12 mouse cellular contexts compared by ENCODE assay signal in the genomic region with DNA sequence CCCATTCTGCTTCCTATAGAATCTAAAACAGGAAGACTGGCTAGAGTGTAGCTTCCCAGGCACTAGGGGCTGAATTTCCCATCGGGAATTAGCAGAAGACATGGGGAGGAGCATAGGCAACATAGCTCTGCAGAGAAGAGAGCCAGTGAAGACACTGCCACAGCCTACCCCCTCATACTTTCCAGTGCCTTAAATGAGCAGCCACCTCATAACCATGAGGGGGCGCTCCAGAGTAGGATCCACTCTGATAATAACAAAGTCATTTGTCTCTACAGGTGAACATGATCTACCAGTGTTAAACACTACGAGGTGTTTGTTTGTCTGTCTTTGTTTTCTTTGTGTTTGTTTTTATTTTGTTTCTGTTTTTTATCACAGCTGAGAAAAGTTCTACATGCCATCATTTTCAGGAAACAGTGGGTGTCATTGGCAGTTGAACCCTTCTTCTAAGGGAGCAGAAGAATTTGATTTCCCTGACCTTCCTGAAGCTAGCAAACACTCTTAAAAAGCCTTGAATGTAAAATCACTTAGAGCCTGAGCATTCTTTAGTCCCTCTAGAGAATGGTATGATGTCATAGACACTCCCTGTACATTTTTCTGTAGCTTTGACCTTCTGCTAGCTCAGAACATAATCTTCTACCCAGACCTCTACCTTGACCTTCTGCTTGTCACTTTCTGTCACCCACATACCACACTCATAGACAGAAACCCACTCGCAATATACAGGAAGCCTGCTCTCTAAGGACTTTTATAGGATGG.
DNase-seq lines count a peak whose midpoint lies in the region; ATAC-seq and TF ChIP-seq lines count a peak whose summit lies in the region.
"Had no signal": no experiment of that assay in that cellular context is flagged by ENCODE, and none has a peak within 500 bp of the region (broad histone marks: within the 10 kb centered on the region; RNA-seq: fewer than 3 reads in every experiment).

No protein-coding gene starts in this region.

- TF ChIP-seq EP300 in liver, embryonic 14.5 days (IDR thresholded peaks at IDR 0.05; ENCODE audit: low read depth) = no peak

- H3K4me3 ChIP-seq in liver, embryonic 14.5 days (ENCODE audit: insufficient read depth in 1 of 2, low read depth in 2 of 2, low read length in 2 of 2) = no peak overlapping the region
- H3K4me3 ChIP-seq in liver, embryonic 11.5 days (ENCODE audit: low read depth, low read length) = no peak overlapping the region
- no peak overlapping the region for H3K4me3 ChIP-seq in E14TG2a.4 (replicated peaks; ENCODE audit: low read length)
- H3K4me3 ChIP-seq: forebrain, embryonic 12.5 days had no signal

- no peak overlapping the region for H3K27ac ChIP-seq in liver, embryonic 14.5 days
- H3K27ac ChIP-seq in liver, embryonic 11.5 days (ENCODE audit: low read depth, low read length) = no peak overlapping the region
- H3K27ac ChIP-seq: forebrain, embryonic 12.5 days had no signal

- no peaks in the 10 kb centered on the region for H3K9me3 ChIP-seq in liver, embryonic 14.5 days (ENCODE audit: control insufficient read depth, low read length)
- H3K9me3 ChIP-seq in liver, embryonic 11.5 days (ENCODE audit: control insufficient read depth, low read length) = no peaks in the 10 kb centered on the region
- no peaks in the 10 kb centered on the region for H3K9me3 ChIP-seq in E14TG2a.4 (ENCODE audit: low read length)
- H3K9me3 ChIP-seq: forebrain, embryonic 12.5 days had no signal

- H3K4me1 ChIP-seq in liver, embryonic 14.5 days (replicated peaks; ENCODE audit: control insufficient read depth in 2 of 2, insufficient read depth in 2 of 2, low read length in 1 of 2) = no peaks in the 10 kb centered on the region
- no peaks in the 10 kb centered on the region for H3K4me1 ChIP-seq in liver, embryonic 11.5 days (replicated peaks; ENCODE audit: control insufficient read depth, insufficient read depth, low read length)
- no peaks in the 10 kb centered on the region for H3K4me1 ChIP-seq in E14TG2a.4 (replicated peaks; ENCODE audit: low read depth, low read length)
- H3K4me1 ChIP-seq: forebrain, embryonic 12.5 days had no signal

- intact Hi-C loops in left cerebral cortex, postnatal 14 days (cut with DNase I) = no loop called here

- no peak overlapping the region for H3K4me2 ChIP-seq in liver, embryonic 14.5 days (ENCODE audit: low read depth)
- H3K4me2 ChIP-seq in liver, embryonic 11.5 days = no peak overlapping the region
- H3K4me2 ChIP-seq: forebrain, embryonic 12.5 days had no signal

- H3K36me3 ChIP-seq in liver, embryonic 14.5 days (replicated peaks; ENCODE audit: control insufficient read depth, insufficient read depth, low read depth) = no peaks in the 10 kb centered on the region
- H3K36me3 ChIP-seq in liver, embryonic 11.5 days (ENCODE audit: control insufficient read depth, insufficient read depth, low read length) = no peaks in the 10 kb centered on the region
- no peaks in the 10 kb centered on the region for H3K36me3 ChIP-seq in E14TG2a.4 (ENCODE audit: insufficient read depth, low read length)
- H3K36me3 ChIP-seq: forebrain, embryonic 12.5 days had no signal

- TF ChIP-seq CTCF in liver, embryonic 14.5 days (IDR thresholded peaks at IDR 0.05; ENCODE audit: low read depth) = peak; percentile 36; the same call in 1 of the 2 replicates
- TF ChIP-seq CTCF in E14TG2a.4 (conservative IDR thresholded peaks at IDR 0.05; ENCODE audit: low read length) = peak; percentile 72

- DNase-seq in gastrocnemius, adult 18-20 months (ENCODE audit: low spot score) = peak; percentile 10
- no peak for DNase-seq in gastrocnemius, postnatal 10 days
- no peak for DNase-seq in liver, embryonic 14.5 days (ENCODE audit: low read depth in 3 of 3, low spot score in 3 of 3)
- no peak for DNase-seq in liver, embryonic 11.5 days (ENCODE audit: low spot score)
- DNase-seq in c-Kit-positive CD71-positive TER-119-positive erythroid progenitor cells, embryonic 14.5 days (ENCODE audit: low spot score) = peak; percentile 1
- DNase-seq in left cerebral cortex, postnatal 14 days (ENCODE audit: low spot score in 2 of 2) = no peak
- DNase-seq: cerebellum, adult 18-20 months; kidney, postnatal 4 days; lung, postnatal 10 days had no signal

- H3K9ac ChIP-seq in liver, embryonic 14.5 days (replicated peaks) = no peak overlapping the region
- H3K9ac ChIP-seq in liver, embryonic 11.5 days (ENCODE audit: low read depth, low read length) = no peak overlapping the region
- H3K9ac ChIP-seq: forebrain, embryonic 12.5 days had no signal

- no peak for ATAC-seq in liver, embryonic 14.5 days (ENCODE audit: insufficient read depth)
- no peak for ATAC-seq in liver, embryonic 11.5 days (replicated peaks; ENCODE audit: low FRiP score)
- ATAC-seq in inflammation-experienced regulatory T-cells, adult 6 months = no peak

- H3K27me3 ChIP-seq in liver, embryonic 14.5 days (ENCODE audit: control insufficient read depth, insufficient read depth, low read length) = no peaks in the 10 kb centered on the region
- H3K27me3 ChIP-seq in liver, embryonic 11.5 days (replicated peaks; ENCODE audit: control insufficient read depth, insufficient read depth, low read length) = no peaks in the 10 kb centered on the region
- no peaks in the 10 kb centered on the region for H3K27me3 ChIP-seq in E14TG2a.4 (ENCODE audit: insufficient read depth, low read length)
- H3K27me3 ChIP-seq: forebrain, embryonic 12.5 days had no signal

- 30% methylated on average over 4 of the region's 4 CpGs for WGBS in liver, embryonic 14.5 days (ENCODE audit: insufficient replicate concordance)
- WGBS in liver, embryonic 11.5 days = 47% methylated on average over 4 of the region's 4 CpGs

Comparison
In these comparisons a context has a peak if more than half of its experiments do, and no peak if none do; other contexts are left out.
1. DNase-seq: peak in gastrocnemius, adult 18-20 months (single experiment) and c-Kit-positive CD71-positive TER-119-positive erythroid progenitor cells, embryonic 14.5 days (single experiment); none in gastrocnemius, postnatal 10 days (single experiment), liver, embryonic 14.5 days (0 of 3), liver, embryonic 11.5 days (single experiment) and left cerebral cortex, postnatal 14 days (0 of 2).